Mouse (Mus musculus): ENCODE data around the gene Atp6v0e.

DNA sequence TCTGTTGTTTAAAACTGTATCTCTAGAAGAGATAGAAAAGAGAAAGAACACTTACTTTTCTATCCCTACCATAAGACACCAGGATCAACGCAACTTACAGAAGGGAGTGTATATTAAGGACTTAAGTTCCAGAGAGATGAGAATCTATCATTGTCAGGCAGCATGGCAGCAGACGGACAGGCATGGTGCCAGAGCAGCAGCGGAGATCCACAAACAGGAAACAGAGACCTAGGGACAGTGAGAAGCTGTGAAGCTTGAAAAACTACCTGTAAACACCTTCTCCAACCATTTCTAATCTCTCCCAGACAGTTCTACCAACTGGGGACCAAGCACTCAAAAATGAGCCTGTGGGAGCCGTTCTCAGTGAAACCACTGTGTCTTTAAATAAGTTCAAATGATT is 40.6 kb downstream of the Atp6v0e start:
- TF ChIP-seq CTCF (IDR thresholded peaks at IDR 0.05) (no peak), EP300 (IDR thresholded peaks at IDR 0.05) (no peak)

All from lung, postnatal 0 days (tissue).